Mouse (Mus musculus) CD4-positive helper T cell, adult 2 months (primary cell): ENCODE data around the gene Tjap1.
A peak's percentile ranks its signal among the peaks of the same experiment; 100 is the strongest.

Experiments
- DNase-seq: peaks from one replicate; pipeline ENCODE4 v3.0.0-alpha.2; 2012; ENCODE audit warnings: low read depth, missing footprints, low spot score

Gene Tjap1

GRCm38 (mm10) chr17:46283140-46283539 lies 314 bp upstream of the Tjap1 start:
- no peak for DNase-seq

GRCm38 (mm10) chr17:46278011-46278765 lies 4.6 kb downstream of the Tjap1 start:
- DNase-seq, result no peak

DNA sequence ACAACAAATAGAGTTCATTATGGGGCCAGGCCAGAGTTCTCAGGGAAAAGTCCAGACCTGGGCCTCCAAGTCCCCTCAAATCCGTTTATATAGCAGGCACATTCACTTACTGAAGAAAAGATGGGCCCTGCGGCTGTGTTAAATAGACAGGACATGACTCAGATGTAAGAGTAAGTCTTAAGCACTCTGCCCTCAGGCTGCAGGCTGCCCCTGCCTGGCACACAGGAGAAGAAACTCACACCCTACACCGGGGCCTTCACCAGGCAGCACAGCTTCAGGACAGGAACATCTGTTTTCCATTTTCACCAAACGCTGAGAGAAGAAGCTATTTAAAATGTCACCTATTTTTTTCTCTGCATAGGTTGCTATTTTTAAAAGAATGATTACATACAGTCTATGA lies 5.2 kb downstream of the Tjap1 start:
- DNase-seq, result no peak

- DNase-seq, result no peak
These were observed 7.3 kb downstream of the Tjap1 start for GRCm38 (mm10) chr17:46275506-46275905.

- no peak for DNase-seq
These were observed 7.8 kb downstream of the Tjap1 start for GRCm38 (mm10) chr17:46275034-46275433.

GRCm38 (mm10) chr17:46274465-46274864 lies 8.4 kb downstream of the Tjap1 start:
- no peak for DNase-seq

GRCm38 (mm10) chr17:46273803-46274236 lies 9.0 kb downstream of the Tjap1 start:
- no peak for DNase-seq

GRCm38 (mm10) chr17:46272675-46273074 lies 10.2 kb downstream of the Tjap1 start:
- no peak for DNase-seq

DNA sequence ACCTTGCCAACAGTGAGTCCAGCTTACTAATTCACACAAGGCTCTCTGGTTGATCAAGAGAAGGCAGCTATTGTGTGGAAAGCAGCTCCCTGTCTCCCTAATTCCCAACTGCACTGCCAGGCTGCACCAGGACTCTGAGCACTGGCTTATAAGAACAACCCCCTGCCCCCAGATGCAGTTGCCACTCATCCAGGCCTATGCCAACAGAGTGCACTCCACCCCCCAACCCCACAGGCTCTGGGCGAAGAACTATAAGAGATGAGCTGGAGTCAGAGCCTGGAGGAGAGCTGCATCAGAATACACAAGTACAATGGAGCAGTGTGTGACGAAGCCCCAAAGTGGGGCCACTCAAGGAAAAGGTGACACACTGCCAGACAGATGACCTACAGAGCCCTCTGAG lies 10.8 kb downstream of the Tjap1 start:
- DNase-seq, result no peak

- DNase-seq, result no peak
These were observed 12.9 kb downstream of the Tjap1 start for GRCm38 (mm10) chr17:46269771-46270534.

DNA sequence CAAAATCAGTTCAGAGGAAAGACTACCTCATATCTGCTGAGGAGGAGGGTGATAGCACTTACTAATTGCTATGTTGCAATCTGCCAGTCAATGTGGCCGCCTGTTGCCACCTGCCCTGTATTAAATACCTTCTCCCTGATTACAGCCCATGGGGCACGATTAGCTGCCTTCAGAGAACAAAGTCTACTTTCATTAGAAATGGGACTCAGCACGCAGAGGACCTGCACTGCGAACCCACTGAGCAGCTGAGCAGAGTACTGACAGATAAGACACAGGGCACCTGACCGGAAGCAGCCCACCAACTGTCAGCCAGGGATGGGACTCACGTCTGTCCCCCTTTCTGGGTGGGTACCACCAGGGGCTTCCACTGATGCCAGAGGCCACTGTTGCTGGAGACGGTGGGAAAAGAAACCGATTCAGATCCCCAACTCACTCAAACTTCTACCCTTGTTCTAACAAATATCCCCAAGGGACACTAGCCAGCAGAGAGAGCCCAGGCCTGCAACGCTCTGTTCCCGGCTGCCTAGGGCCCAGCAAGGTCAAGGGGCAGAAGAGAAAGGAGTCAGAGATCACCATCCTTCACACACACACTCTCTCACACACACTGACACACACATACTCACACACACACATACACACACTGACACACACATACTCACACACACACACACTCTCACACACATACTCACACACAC lies 14.7 kb downstream of the Tjap1 start:
- DNase-seq, result no peak

GRCm38 (mm10) chr17:46267511-46267910 lies 15.3 kb downstream of the Tjap1 start:
- no peak for DNase-seq

DNA sequence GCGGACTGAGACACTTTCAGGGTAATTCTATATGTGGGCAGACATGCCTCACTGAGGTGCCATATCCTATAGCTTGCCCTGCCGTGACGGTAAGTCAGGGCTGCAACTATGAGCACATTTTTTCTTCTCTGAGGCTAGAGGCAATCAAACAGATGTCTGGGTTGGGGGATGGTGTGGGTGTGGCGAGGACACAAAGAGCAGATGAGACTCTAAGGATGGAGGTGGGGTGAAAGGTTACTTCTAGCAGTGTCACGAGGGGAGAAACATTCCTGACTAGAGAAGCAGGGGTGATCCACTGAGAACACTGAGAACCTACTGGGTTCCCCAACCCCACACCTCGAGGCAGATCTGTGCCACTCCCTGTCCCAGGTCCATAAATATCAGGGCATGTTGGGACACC lies 15.8 kb downstream of the Tjap1 start:
- no peak for DNase-seq

GRCm38 (mm10) chr17:46265918-46266618 lies 16.8 kb downstream of the Tjap1 start:
- peak; percentile 75 for DNase-seq

GRCm38 (mm10) chr17:46265502-46265901 lies 17.3 kb downstream of the Tjap1 start:
- no peak for DNase-seq

- DNase-seq, result no peak
These were observed 20.6 kb downstream of the Tjap1 start for GRCm38 (mm10) chr17:46262201-46262694.

GRCm38 (mm10) chr17:46259675-46260074 lies 23.2 kb downstream of the Tjap1 start:
- no peak for DNase-seq

GRCm38 (mm10) chr17:46258279-46259053 lies 24.4 kb downstream of the Tjap1 start:
- DNase-seq, result no peak

GRCm38 (mm10) chr17:46255147-46255546 lies 27.7 kb downstream of the Tjap1 start:
- DNase-seq, result no peak

GRCm38 (mm10) chr17:46254106-46254505 lies 28.7 kb downstream of the Tjap1 start:
- DNase-seq, result no peak
